Mouse (Mus musculus) frontal cortex, postnatal 14 days (tissue): ENCODE data around the gene Odc1.

Source experiments
- DNase-seq, 2 experiments: peaks; one replicate each; pipeline ENCODE4 v3.0.0; 2022; ENCODE audit warnings: low spot score in 2 of 2

The Odc1 gene

GRCm38 (mm10) chr12:17588436-17588835 lies 43.8 kb downstream of the Odc1 start:
- no peak for DNase-seq

GRCm38 (mm10) chr12:17588906-17589612 lies 44.5 kb downstream of the Odc1 start:
- no peak for DNase-seq

GRCm38 (mm10) chr12:17591249-17591648 lies 46.7 kb downstream of the Odc1 start:
- DNase-seq: no peak

GRCm38 (mm10) chr12:17593956-17594355 lies 49.4 kb downstream of the Odc1 start:
- DNase-seq: no peak

- no peak for DNase-seq
Observed at GRCm38 (mm10) chr12:17594701-17595100, 50.1 kb downstream of the Odc1 start.

GRCm38 (mm10) chr12:17595166-17595565 lies 50.6 kb downstream of the Odc1 start:
- no peak for DNase-seq
